Mouse (Mus musculus): Measurements from ENCODE around the gene Cd46. TPM values are rescaled to one million over a fixed set of nuclear protein-coding genes. Genes with fewer than 3 reads are reported as not detected.

Cd46 gene
- polyA plus RNA-seq (2017; shearing (Covaris generic)) = 4.7 TPM

DNA sequence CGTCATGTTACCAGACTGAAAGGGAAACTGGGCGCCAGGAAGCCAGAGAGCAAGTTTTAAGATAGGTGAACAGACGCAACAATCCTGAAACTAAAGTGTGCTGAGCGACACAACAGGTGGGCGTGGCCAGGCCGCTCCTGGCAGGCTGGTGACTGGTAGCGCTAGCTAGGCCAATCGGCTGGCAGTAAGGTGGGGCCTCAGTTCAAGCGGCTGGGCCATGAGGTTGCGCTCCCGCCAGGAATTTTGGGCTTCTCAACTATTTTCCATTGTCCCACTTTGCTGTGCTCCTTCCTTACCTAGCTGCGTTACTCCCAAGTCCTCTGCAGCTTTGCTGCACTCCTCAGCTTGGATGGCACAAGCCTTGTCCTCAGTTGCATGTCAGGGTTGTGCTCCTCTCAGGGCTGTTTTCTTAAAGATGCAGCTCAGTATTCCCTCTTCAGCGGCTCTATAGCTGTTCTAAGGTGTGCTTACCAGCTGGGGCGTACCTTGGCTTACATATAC lies at the start of gene Cd46:
TSS of gene Cd46 (minus strand) at position 30 of the 501 bp plus-strand sequence.

DNA sequence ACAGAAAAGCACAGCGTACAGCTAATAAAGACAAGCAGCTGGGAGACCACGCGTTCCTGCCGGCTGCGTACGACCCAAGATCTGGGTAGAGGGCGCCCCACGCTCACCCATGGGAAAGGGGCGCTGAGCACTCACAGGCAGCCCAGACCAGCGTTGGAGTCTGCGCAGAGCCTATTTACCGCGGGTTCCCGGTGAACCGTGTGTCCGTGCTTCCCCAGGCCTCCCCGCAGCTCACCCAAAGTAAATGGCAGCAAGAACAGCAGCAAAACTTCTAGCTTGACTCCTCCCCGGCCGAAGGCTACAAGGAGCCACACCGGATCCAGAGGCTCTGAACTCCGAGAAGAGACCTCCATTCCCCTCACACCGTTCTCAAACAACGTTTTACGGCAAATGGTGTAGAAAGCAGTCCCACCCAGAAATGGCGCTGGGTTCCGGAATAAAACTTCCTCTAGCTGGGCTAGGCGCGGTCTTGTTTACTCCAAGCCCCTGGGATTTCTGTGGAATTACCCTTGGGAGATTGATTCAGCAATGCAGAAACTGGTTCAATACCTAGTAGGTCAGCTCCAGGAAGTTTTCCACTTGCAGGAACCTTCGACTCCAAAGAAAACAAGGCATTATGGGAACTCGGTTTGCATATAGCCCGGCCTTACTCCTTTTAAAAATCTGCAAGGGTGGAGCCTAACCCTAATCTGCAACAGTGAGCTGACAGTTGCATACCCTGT lies 39.1 kb upstream of the Cd46 start, which contains the start of gene Cr1l:
TSS of gene Cr1l (minus strand) at position 634 of the 722 bp plus-strand sequence.

Other genes starting within 250 kb of the Cd46 start
- gene Cd34, start 153.4 kb downstream of the Cd46 start, polyA plus RNA-seq (2017; shearing (Covaris generic)) = not detected
- 219 TPM for gene Cr1l, start 39.3 kb upstream of the Cd46 start, polyA plus RNA-seq (2017; shearing (Covaris generic))
- 1.5 TPM for gene Cr2, start 84.5 kb upstream of the Cd46 start, polyA plus RNA-seq (2017; shearing (Covaris generic))

All from CD4-positive, CD25-positive, alpha-beta regulatory T cell, adult 9 weeks (primary cell).